Mouse (Mus musculus): Measurements from ENCODE around the gene Col6a4.

Gene Col6a4

GRCm38 (mm10) chr9:105959116-105959515 is 137.5 kb downstream of the Col6a4 start:
- DNase-seq (ENCODE audit: low read depth, low spot score) = no peak
- H3K27me3 ChIP-seq (ENCODE audit: control insufficient read depth, insufficient read depth, low read length, poor library complexity, severe bottlenecking) = no peaks in the 10 kb centered on the region

GRCm38 (mm10) chr9:105949755-105950154 is 146.8 kb downstream of the Col6a4 start:
- no peak for DNase-seq (ENCODE audit: low read depth, low spot score)
- no peaks in the 10 kb centered on the region for H3K36me3 ChIP-seq (ENCODE audit: control insufficient read depth, insufficient read depth, low read length, poor library complexity, severe bottlenecking)
- H3K27me3 ChIP-seq (ENCODE audit: control insufficient read depth, insufficient read depth, low read length, poor library complexity, severe bottlenecking) = no peaks in the 10 kb centered on the region

More at GRCm38 (mm10) chr9:105959116-105959515, 137.5 kb downstream of the Col6a4 start:
- no peaks in the 10 kb centered on the region for H3K36me3 ChIP-seq (ENCODE audit: control insufficient read depth, insufficient read depth, low read length, poor library complexity, severe bottlenecking)

DNA sequence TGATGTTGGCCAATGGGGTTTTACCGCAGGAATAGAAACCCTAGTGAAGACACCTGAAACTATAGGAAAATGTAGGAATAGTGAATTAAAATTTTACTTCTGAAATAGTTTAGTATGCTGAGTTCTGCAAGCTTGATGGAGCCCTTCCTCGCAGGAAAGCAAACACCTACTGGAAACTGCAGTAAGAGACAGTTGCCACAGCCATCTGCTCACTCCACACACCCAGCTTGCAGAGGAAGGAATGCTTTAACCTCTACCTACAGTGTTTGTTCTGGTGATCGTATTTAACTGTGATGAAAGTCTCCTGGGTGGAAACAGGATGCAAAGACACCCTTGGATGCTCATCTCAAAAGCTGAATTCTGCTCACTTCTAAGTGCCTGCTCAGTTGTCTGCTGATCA is 149.0 kb downstream of the Col6a4 start:
- no peaks in the 10 kb centered on the region for H3K36me3 ChIP-seq (ENCODE audit: control insufficient read depth, insufficient read depth, low read length, poor library complexity, severe bottlenecking)
- H3K27me3 ChIP-seq (ENCODE audit: control insufficient read depth, insufficient read depth, low read length, poor library complexity, severe bottlenecking) = no peaks in the 10 kb centered on the region
- DNase-seq (ENCODE audit: low read depth, low spot score) = no peak

All from splenic B cell, adult 2 months (primary cell).